Mouse (Mus musculus) retina, adult 2 months (tissue): ENCODE measurements around the gene BC028528.
"Not testable (repeated sequence)": the region's sequence is repeated elsewhere in the genome, so short reads cannot be mapped to it uniquely, and the experiment has no call there.

Source experiments
- DNase-seq: peaks from one replicate; pipeline ENCODE4 v3.0.0-alpha.2; 2012; ENCODE audit warnings: low read depth, low spot score

BC028528 gene

GRCm38 (mm10) chr3:95879063-95879462 is 12.7 kb downstream of the BC028528 start:
- DNase-seq, result no peak

GRCm38 (mm10) chr3:95872048-95872447 is 19.8 kb downstream of the BC028528 start:
- no peak for DNase-seq

GRCm38 (mm10) chr3:95871392-95871867 is 20.4 kb downstream of the BC028528 start, which contains the start of gene Mrps21:
Mrps21 (minus strand) TSS chr3:95871519.
- peak; percentile 77 for DNase-seq

- no peak for DNase-seq
Measured at GRCm38 (mm10) chr3:95870976-95871375, 20.8 kb downstream of the BC028528 start.

- DNase-seq, result no peak
Measured at GRCm38 (mm10) chr3:95867408-95867807, 24.4 kb downstream of the BC028528 start.

GRCm38 (mm10) chr3:95866071-95866470 is 25.7 kb downstream of the BC028528 start:
- DNase-seq, result no peak

- DNase-seq, result no peak
Measured at GRCm38 (mm10) chr3:95865571-95865970, 26.2 kb downstream of the BC028528 start.

- peak; percentile 34 for DNase-seq
Measured at GRCm38 (mm10) chr3:95865050-95865449, 26.8 kb downstream of the BC028528 start.

- no peak for DNase-seq
Measured at GRCm38 (mm10) chr3:95863578-95863977, 28.2 kb downstream of the BC028528 start.

- DNase-seq, result peak; percentile 64
Measured at GRCm38 (mm10) chr3:95861796-95862195, 30.0 kb downstream of the BC028528 start.

GRCm38 (mm10) chr3:95861216-95861615 is 30.6 kb downstream of the BC028528 start:
- no peak for DNase-seq

GRCm38 (mm10) chr3:95860323-95860722 is 31.5 kb downstream of the BC028528 start:
- no peak for DNase-seq

GRCm38 (mm10) chr3:95858278-95858677 is 33.5 kb downstream of the BC028528 start:
- not testable (repeated sequence) for DNase-seq

GRCm38 (mm10) chr3:95857050-95857449 is 34.8 kb downstream of the BC028528 start:
- not testable (repeated sequence) for DNase-seq

- DNase-seq, result no peak
Measured at GRCm38 (mm10) chr3:95856115-95856514, 35.7 kb downstream of the BC028528 start.

GRCm38 (mm10) chr3:95855502-95856089 is 36.2 kb downstream of the BC028528 start, which contains the start of gene Prpf3:
Prpf3 (minus strand) TSS chr3:95855885.
- DNase-seq, result peak; percentile 83

GRCm38 (mm10) chr3:95851317-95851716 is 40.5 kb downstream of the BC028528 start:
- DNase-seq, result no peak

GRCm38 (mm10) chr3:95850611-95851010 is 41.2 kb downstream of the BC028528 start:
- DNase-seq, result no peak

GRCm38 (mm10) chr3:95842503-95843214 is 49.1 kb downstream of the BC028528 start:
- DNase-seq, result no peak

- DNase-seq, result no peak
Measured at GRCm38 (mm10) chr3:95839250-95839649, 52.6 kb downstream of the BC028528 start.
